Mouse (Mus musculus): ENCODE results near the gene Il17re. TPM values are rescaled to one million over a fixed set of nuclear protein-coding genes. Genes with fewer than 3 reads are reported as not detected.

Gene Il17re
- polyA plus RNA-seq, 1 experiment: 10.0 TPM

- WGBS: 0% methylated on average over 26 of the region's 26 CpGs
- Histone ChIP-seq H3K4me1 (ENCODE audit: control insufficient read depth, insufficient read depth, low read length) (no peaks in the 10 kb centered on the region; the same call in 1 of the 2 replicates), H3K4me3 (replicated peaks; ENCODE audit: control insufficient read depth, low read depth, low read length) (peak within 1 kb of the TSS; percentile 68), H3K27ac (ENCODE audit: control insufficient read depth, insufficient read depth, low read depth, low read length, poor library complexity) (peak within 1 kb of the TSS; percentile 62)
- TF ChIP-seq POLR2A (IDR thresholded peaks at IDR 0.05; ENCODE audit: borderline replicate concordance, control insufficient read depth, low read depth, low read length) (peak; percentile 53; the same call in 1 of the 2 replicates), CTCF (IDR thresholded peaks at IDR 0.05; ENCODE audit: control insufficient read depth, insufficient read depth, low read length) (no peak)
These were observed 24.9 kb downstream of the Il17re start, which contains the start of gene Creld1 for GRCm38 (mm10) chr6:113483100-113483615. Creld1 (plus strand) TSS chr6:113483297.

DNA sequence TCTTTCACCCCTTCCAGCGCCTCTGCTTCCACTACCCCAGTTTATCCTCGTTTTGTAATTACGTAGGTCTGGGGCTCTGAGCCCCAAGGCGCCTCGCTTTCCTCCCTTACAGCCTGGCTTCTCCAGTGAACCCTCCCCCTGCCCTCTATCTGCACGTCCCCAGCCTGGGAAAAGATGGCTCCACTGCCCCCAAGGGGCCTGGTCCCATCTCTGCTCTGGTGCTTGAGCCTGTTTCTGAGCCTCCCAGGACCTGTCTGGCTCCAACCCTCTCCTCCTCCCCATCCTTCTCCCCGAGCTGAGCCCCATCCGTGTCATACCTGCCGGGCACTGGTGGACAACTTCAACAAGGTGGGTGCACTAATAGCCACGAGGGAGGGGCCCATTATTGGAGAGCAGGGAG, 25.4 kb downstream of the Il17re start:
- Histone ChIP-seq H3K4me1 (ENCODE audit: control insufficient read depth, insufficient read depth, low read length) (no peaks in the 10 kb centered on the region; the same call in 1 of the 2 replicates), H3K4me3 (replicated peaks; ENCODE audit: control insufficient read depth, low read depth, low read length) (peak overlapping the region; percentile 68), H3K27ac (ENCODE audit: control insufficient read depth, insufficient read depth, low read depth, low read length, poor library complexity) (peak overlapping the region; percentile 23; the same call in 1 of the 2 replicates)
- WGBS: 12% methylated on average over 10 of the region's 10 CpGs
- TF ChIP-seq POLR2A (IDR thresholded peaks at IDR 0.05; ENCODE audit: borderline replicate concordance, control insufficient read depth, low read depth, low read length) (no peak), CTCF (IDR thresholded peaks at IDR 0.05; ENCODE audit: control insufficient read depth, insufficient read depth, low read length) (no peak)

GRCm38 (mm10) chr6:113487125-113487576, 28.9 kb downstream of the Il17re start:
- Histone ChIP-seq H3K4me3 (replicated peaks; ENCODE audit: control insufficient read depth, low read depth, low read length) (no peak overlapping the region), H3K4me1 (ENCODE audit: control insufficient read depth, insufficient read depth, low read length) (no peaks in the 10 kb centered on the region; the same call in 1 of the 2 replicates), H3K27ac (ENCODE audit: control insufficient read depth, insufficient read depth, low read depth, low read length, poor library complexity) (no peak overlapping the region)
- WGBS: 10% methylated on average over 7 of the region's 7 CpGs
- no peak for TF ChIP-seq POLR2A (IDR thresholded peaks at IDR 0.05; ENCODE audit: borderline replicate concordance, control insufficient read depth, low read depth, low read length)
- no peak for TF ChIP-seq CTCF (IDR thresholded peaks at IDR 0.05; ENCODE audit: control insufficient read depth, insufficient read depth, low read length)

GRCm38 (mm10) chr6:113489410-113489809, 31.1 kb downstream of the Il17re start:
- TF ChIP-seq CTCF (IDR thresholded peaks at IDR 0.05; ENCODE audit: control insufficient read depth, insufficient read depth, low read length) (no peak), POLR2A (IDR thresholded peaks at IDR 0.05; ENCODE audit: borderline replicate concordance, control insufficient read depth, low read depth, low read length) (no peak)
- 87% methylated on average over 14 of the region's 14 CpGs for WGBS
- no peak overlapping the region for H3K4me3 ChIP-seq (replicated peaks; ENCODE audit: control insufficient read depth, low read depth, low read length)
- no peak overlapping the region for H3K27ac ChIP-seq (ENCODE audit: control insufficient read depth, insufficient read depth, low read depth, low read length, poor library complexity)
- H3K4me1 ChIP-seq (ENCODE audit: control insufficient read depth, insufficient read depth, low read length): no peaks in the 10 kb centered on the region; the same call in 1 of the 2 replicates

DNA sequence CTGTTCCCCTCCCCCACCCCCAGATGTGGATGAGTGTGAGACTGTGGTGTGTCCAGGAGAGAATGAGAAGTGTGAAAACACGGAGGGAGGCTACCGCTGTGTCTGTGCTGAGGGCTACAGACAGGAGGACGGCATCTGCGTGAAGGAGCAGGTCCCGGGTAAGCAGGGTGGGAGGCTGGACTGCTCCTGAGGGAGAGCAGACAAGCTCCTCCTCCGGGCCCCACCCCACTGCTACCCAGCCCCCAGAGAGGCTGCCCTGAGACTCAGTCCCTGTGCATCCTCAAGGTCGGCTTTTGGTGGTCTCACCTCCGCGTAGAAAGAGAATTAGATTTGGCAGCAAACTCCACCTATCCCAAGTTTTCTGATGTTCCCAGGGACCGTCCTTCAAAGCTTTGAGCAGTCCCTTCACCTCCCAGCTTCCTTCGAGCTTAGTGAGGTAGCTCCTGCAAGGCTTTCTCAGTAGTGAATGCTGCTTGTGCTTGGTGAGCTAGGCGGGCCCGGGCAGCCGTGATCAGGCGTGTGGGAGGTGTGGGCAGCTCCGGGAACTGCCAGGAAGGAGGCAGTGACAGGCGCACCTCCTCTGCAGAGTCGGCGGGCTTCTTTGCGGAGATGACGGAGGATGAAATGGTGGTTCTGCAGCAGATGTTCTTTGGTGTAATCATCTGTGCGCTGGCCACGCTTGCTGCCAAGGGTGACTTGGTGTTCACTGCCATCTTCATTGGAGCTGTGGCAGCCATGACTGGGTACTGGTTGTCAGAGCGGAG, 34.0 kb downstream of the Il17re start:
- Histone ChIP-seq H3K4me1 (ENCODE audit: control insufficient read depth, insufficient read depth, low read length) (no peaks in the 10 kb centered on the region; the same call in 1 of the 2 replicates), H3K4me3 (replicated peaks; ENCODE audit: control insufficient read depth, low read depth, low read length) (no peak overlapping the region), H3K27ac (ENCODE audit: control insufficient read depth, insufficient read depth, low read depth, low read length, poor library complexity) (no peak overlapping the region)
- WGBS: 88% methylated on average over 24 of the region's 24 CpGs
- no peak for TF ChIP-seq POLR2A (IDR thresholded peaks at IDR 0.05; ENCODE audit: borderline replicate concordance, control insufficient read depth, low read depth, low read length)
- TF ChIP-seq CTCF (IDR thresholded peaks at IDR 0.05; ENCODE audit: control insufficient read depth, insufficient read depth, low read length): no peak

GRCm38 (mm10) chr6:113494258-113494788, 36.0 kb downstream of the Il17re start:
- H3K4me1 ChIP-seq (ENCODE audit: control insufficient read depth, insufficient read depth, low read length): no peaks in the 10 kb centered on the region
- H3K27ac ChIP-seq (ENCODE audit: control insufficient read depth, insufficient read depth, low read depth, low read length, poor library complexity): peak overlapping the region; percentile 83
- peak overlapping the region; percentile 67 for H3K4me3 ChIP-seq (replicated peaks; ENCODE audit: control insufficient read depth, low read depth, low read length)
- peak; percentile 90 for TF ChIP-seq CTCF (IDR thresholded peaks at IDR 0.05; ENCODE audit: control insufficient read depth, insufficient read depth, low read length)
- TF ChIP-seq POLR2A (IDR thresholded peaks at IDR 0.05; ENCODE audit: borderline replicate concordance, control insufficient read depth, low read depth, low read length): no peak; the same call in 1 of the 2 replicates
- WGBS: 2% methylated on average over 54 of the region's 54 CpGs

DNA sequence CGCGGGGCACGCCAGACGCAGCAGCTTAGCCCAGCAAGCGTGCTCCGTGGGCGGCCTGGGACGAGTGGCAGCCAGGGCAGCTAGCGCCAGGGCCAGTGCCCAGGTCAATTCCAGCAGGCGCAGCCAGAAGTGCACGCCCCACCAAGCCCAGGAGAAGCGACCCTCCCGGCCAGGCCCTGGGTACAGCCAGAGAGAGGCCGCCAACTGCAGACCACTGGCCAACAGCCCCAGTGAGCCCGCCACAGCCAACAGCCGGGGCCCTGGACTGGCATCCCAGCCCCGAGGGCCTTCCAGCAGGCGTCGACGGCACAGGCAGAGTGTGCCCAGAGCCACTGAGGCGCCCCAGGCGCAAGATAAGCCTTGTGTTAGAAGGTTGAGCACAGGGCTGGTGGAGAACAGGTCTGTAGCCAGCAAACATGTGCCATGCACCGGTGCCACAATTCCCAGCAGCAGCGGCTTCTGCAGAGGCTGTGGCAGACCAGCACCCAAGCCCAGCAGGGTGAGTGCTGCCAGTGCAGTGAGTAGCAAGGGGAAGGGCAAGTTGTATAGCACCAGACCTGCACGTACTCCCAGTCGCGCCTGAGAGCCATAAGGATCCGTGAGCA, 36.9 kb downstream of the Il17re start:
- Histone ChIP-seq H3K4me3 (replicated peaks; ENCODE audit: control insufficient read depth, low read depth, low read length) (peak overlapping the region; percentile 67), H3K4me1 (ENCODE audit: control insufficient read depth, insufficient read depth, low read length) (no peaks in the 10 kb centered on the region), H3K27ac (ENCODE audit: control insufficient read depth, insufficient read depth, low read depth, low read length, poor library complexity) (peak overlapping the region; percentile 47; the same call in 1 of the 2 replicates)
- 58% methylated on average over 28 of the region's 28 CpGs for WGBS
- no peak for TF ChIP-seq CTCF (IDR thresholded peaks at IDR 0.05; ENCODE audit: control insufficient read depth, insufficient read depth, low read length)
- TF ChIP-seq POLR2A (IDR thresholded peaks at IDR 0.05; ENCODE audit: borderline replicate concordance, control insufficient read depth, low read depth, low read length): no peak

DNA sequence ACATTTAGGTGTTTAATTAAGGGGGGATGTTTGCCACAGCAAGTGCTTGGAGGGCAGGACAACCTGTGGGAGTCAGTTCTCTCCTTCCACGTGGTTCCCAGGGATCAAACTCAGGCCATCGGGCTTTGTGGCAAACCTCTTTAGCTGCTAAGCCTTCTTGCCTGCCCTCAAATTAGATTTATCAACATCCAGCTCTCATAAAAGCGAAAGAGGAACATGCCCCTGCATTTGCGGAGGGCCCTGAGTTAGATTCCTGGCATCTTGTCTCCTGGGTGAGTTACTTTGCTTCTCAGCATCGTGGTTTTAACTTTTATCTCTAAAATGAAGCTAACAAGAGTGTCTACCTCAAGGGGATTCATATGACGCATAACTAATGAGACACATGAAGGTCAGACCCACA, 41.1 kb downstream of the Il17re start:
- WGBS: 23% methylated on average over 6 of the region's 6 CpGs
- no peak overlapping the region for H3K4me3 ChIP-seq (replicated peaks; ENCODE audit: control insufficient read depth, low read depth, low read length)
- no peak overlapping the region for H3K27ac ChIP-seq (ENCODE audit: control insufficient read depth, insufficient read depth, low read depth, low read length, poor library complexity)
- TF ChIP-seq POLR2A (IDR thresholded peaks at IDR 0.05; ENCODE audit: borderline replicate concordance, control insufficient read depth, low read depth, low read length) (no peak), CTCF (IDR thresholded peaks at IDR 0.05; ENCODE audit: control insufficient read depth, insufficient read depth, low read length) (no peak)
- H3K4me1 ChIP-seq (ENCODE audit: control insufficient read depth, insufficient read depth, low read length): no peaks in the 10 kb centered on the region

Measured in bone marrow, adult 2 months (tissue).